Mouse (Mus musculus): ENCODE results near the gene Kif18b.

Kif18b gene

DNA sequence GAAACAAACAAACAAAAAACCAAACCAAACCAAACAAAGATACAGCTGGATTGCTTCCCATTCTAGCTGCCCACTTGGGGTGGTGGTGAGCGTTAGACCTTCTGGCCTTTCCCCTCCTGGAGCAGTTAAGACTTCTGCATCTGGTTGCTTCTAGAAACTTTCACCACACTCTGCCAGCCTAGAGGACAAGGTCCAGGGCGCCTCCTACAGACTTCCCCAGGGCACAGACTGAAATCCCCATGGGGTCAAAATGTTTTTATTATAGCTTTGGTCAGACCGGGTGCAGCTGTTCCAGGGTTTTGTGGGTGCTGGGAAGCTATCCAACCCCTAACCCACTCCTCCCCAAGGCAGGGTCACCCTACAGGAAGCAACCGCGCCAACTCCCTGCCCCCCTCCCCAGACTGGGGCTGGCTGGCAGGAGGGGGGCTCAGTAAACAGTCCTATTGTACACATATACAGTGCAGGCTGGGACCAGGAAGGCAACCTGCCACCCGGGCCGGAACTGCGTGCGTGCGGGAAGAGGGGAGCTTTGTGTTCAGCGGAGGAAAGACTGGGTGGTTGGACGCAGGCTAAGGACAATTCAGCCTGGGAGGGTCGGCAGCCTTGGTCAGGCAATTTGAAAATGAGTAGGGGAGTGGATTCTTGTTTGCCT, 14.2 kb upstream of the Kif18b start:
- DNase-seq (ENCODE audit: inconsistent age in 2 of 2, low spot score in 1 of 2) = no peak

DNA sequence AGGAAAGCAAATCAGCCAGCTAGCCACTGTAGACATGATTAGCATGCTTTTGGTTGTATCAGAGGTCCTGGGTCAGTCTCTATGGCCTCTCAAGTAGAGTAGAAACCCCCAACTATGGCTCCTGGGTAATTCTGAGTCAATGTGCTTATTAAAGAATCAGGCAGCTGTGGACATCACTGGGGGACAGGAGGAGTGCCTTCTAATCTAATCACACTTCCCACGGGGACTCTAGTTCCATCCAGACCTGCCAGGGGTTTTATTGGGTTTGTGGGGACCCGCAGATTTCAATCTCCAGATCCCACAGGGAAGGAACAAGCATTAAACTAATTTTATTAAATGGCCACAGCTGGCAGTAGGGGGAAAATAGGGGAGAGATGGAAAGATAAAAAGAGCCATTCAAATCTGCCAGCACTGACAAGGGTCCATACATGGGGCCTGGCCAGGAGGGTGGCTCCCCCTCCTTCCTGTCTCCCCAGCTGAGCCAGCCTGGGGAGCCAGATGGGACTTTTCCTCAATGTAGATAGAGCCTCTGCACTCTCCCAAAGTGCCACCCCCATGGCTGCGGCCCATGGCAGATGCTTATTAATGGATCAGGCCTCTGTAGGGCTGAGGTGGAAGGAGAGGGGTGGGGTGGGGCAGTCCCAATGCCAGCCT, 12.7 kb upstream of the Kif18b start:
- peak; percentile 26 to 53 for DNase-seq (ENCODE audit: inconsistent age in 2 of 2, low spot score in 1 of 2)

DNA sequence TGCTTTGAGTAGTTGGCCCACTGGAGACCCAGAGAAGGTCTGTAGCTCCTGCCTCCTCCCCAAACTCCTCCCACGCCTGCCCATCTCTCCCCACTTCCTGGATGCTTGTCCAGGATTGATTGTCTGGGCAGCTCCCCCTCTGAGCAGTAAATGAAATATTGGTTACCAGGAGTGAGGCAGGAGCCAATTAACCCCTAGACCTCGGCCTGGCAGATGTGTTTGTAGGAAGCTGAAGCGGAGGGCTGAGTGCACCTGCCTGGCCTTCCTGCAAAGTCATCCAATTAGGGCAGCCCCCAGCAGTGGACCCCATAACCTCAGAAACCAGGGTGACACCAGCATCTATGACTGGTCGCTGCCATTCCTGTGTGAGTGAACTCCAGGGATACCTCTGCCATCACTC, 11.3 kb upstream of the Kif18b start:
- DNase-seq (ENCODE audit: inconsistent age in 2 of 2, low spot score in 1 of 2) = no peak

DNA sequence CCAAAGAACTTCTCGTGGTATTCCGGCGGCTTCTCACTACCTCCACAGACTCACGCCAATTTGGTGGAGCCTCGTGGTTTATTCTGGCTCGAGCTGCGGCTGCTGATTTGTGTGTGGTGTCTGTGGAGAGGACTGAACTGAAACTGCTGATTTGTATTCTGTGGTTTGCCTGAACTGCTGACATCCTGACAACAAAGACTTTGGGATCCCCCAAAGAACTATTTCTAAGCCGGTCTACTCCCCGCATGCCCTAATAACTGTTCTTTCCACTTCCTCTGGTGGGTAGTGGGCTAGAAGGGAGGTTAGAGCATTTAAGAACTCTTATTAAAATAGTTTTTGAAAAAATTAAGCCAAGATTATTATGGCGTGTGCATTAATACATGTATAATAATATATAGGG, 5.7 kb upstream of the Kif18b start:
- DNase-seq (ENCODE audit: inconsistent age in 2 of 2, low spot score in 1 of 2) = no peak

DNA sequence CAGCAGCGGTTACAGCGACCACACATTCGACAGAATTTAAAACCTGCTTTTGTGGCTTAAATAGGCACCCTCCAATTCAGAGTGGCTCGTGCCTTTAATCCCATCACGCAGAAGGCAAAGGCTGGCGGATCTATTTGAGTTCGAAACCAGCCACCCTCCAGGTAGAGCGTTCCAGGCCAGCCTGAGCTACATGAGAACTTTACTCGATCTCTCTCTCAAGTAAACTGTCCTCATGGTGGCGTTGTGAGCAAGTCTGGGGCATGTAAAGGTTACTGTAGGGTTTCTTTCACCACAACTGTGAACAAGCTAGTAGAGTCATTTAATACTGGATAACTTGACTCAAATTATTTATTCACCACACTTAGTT, 410 bp upstream of the Kif18b start:
- DNase-seq (ENCODE audit: inconsistent age in 2 of 2, low spot score in 1 of 2) = no peak

DNA sequence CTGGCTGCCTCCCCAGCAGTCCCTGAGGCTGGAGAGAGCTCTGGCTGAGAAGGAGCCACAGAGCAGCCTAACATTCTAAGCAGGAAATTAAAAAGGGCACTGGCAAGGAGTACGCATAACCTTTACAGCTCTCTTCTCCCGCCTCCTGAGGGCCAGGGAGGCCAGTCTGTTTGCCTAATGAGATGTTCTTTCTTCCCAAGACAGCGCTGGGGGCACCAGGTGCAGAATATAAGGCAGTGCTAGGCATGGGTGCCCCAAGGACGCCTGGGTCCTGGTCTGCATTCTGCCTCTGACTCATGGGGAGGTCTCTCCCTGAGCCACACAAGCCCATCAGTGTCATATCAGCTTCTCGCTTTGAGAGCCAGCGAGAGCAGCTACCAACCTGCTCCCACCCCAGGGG, 3.4 kb downstream of the Kif18b start:
- DNase-seq (ENCODE audit: inconsistent age in 2 of 2, low spot score in 1 of 2) = peak in 1 of 2 experiments; percentile 51

DNA sequence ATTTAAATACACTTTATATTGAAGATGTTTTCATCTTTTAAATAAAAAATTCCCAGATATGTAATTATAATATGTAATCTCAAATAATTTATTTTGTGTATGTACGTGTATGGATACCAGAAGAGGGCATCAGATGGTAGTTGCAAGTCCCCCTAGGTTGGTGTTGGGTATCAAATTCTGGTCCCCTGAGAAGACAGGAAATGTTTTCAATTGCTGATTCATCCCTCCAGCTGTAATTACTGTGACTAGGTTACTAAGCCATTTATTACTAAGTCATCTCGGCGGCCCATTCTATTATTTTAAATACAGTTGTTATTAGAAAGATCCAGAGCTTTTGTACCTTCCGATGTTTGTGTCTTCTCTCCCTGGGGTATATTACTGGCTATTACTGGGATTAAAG, 6.8 kb downstream of the Kif18b start:
- no peak for DNase-seq (ENCODE audit: inconsistent age in 2 of 2, low spot score in 1 of 2)

DNA sequence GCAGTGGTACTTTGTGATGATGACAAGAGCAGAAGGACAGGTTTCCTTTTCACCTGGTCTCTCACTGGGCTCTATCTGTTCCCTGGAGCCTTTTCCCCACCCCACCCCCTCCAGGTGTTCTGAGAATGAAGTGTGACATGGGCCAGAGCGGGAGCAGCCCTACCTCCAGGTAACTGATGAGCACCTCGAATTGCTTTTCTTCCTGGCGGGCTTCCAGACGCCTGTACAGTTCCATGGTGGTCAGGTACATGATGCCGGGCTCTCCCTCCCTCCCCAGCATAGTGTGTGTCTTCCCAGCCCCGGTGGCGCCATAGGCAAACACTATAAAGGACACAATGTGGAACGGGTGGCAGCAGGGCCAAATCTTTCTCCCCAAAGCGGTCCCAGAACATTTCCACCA, 9.5 kb downstream of the Kif18b start:
- DNase-seq (ENCODE audit: inconsistent age in 2 of 2, low spot score in 1 of 2) = no peak

DNA sequence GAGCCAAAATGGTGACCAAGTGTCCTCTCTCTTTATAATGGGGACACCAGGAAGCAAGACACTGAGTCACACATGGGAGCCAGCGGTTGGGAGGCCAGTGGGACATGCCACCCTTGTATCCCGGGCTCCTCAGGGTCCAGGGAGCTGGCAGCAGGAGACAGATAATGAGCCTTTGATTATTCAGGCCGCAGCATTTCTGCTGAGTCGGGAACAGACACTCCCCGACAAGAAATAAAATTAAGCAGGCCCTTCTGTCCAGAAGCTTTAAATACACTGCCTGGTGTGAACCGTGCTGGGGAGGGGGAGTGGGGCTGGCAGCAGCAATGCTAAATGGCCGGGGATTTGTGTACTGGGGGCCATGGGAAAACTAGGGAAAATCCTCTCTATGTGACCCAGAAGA, 13.5 kb downstream of the Kif18b start:
- no peak for DNase-seq (ENCODE audit: inconsistent age in 2 of 2, low spot score in 1 of 2)

DNA sequence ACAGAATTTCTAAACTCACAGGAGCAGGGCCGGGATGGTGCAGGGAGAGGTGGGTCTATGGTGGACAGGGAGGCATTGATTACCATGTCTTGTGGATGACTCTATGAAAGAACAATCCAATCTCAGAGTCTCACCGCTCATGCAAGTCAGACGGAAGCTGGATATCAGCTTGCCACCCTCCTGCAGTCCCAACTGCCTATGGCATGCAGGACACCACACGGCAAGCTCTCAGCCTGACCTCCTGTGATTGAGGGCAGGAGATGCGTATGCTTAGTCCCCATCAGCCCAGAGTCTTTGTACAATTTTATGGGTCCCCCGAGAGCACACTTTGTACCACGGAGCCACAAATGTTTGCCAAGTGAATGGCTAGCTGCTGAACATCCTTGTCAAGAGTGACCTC, 21.3 kb downstream of the Kif18b start:
- DNase-seq (ENCODE audit: inconsistent age in 2 of 2, low spot score in 1 of 2) = no peak

DNA sequence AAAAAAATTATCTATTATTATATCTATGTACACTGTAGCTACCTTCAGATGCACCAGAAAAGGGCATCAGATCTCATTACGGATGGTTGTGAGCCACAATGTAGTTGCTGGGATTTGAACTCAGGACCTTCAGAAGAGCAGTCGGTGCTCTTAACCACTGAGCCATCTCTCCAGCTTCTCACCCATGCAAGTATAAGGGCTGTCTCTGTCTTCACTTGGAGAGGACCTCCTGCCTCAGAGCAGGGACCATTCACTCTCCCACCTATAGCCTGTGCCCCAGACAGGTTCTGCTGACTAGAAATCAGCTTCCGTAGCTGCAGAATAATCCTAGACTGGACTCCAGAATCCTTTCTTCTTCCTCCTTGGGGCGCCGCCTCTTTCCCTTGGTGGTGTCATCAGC, 22.8 kb downstream of the Kif18b start:
- no peak for DNase-seq (ENCODE audit: inconsistent age in 2 of 2, low spot score in 1 of 2)

DNA sequence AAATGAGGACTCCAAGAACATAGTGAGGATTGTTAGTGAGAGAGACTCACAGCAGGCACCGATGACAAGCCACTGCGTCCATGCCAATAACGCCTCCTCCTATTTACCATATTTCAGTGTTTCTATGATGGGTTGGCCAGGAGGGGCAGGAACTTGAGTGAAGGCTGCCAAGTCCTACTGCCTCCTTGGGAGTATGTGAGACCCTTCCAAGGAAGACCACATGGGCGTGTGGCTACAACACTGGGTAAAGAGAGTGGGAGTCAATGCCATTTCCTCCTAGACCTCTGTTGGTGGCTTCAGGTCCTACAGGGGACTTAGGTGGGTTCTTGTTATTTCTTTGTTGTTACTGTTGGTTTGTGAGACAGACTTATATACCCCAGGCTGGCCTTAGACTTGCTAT, 23.7 kb downstream of the Kif18b start:
- DNase-seq (ENCODE audit: inconsistent age in 2 of 2, low spot score in 1 of 2) = no peak

DNA sequence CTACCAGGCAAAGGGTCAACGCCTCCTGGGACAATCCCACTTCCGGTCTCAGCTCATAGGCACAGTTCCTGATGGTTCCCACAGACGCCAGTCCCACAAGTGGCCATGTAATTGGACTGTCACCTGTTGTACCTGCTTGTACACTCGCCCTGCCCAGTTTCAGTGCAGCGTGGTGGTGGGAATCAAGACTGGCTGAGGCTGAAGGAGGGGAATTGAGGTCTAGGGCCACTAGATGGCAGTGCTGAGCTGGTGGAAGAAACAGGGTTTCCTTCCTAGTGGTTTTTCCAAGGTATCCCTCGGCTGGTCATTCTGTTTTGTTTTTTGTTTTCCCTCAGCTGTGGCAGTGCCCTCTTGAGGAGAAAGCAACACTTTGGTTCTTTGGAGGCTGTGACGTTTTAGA, 24.2 kb downstream of the Kif18b start, which contains the start of gene Gfap:
Gene Gfap (minus strand): TSS at position 150 of the 400 bp plus-strand sequence.
- peak; percentile 77 to 92 for DNase-seq (ENCODE audit: inconsistent age in 2 of 2, low spot score in 1 of 2)

DNA sequence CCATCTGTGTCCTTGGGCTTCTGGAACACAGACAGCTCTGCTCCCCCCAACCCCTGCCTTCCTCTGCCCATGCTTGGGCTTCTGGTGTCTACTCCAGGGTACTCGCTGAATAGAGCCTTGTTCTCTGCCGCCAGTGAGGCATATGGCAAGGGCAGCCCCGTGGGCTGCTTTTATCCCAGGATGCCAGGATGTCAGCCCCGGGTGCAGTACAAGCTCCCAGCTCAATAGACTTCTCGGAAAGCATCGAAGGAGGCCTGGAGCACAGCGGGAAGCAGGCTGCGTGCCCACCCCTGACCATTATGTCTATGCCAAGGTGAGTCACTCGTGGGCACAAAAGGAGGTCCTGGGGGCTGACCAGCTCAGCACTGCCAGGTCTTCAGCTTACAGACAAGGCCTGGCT, 26.5 kb downstream of the Kif18b start:
- DNase-seq (ENCODE audit: inconsistent age in 2 of 2, low spot score in 1 of 2) = no peak

DNA sequence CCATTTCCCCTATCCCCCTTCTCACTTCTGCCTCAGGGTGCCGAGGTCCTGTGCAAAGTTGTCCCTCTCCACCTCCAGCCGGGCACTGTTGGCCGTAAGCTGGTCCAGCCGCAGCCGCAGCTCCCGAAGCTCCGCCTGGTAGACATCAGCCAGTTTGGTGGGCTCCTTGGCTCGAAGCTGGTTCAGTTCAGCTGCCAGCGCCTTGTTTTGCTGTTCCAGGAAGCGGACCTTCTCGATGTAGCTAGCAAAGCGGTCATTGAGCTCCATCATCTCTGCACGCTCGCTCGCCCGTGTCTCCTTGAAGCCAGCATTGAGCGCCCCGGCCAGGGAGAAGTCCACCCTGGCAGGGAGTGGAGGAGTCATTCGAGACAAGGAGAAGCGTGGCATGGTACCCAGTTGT, 28.3 kb downstream of the Kif18b start:
- DNase-seq (ENCODE audit: inconsistent age in 2 of 2, low spot score in 1 of 2) = no peak

DNA sequence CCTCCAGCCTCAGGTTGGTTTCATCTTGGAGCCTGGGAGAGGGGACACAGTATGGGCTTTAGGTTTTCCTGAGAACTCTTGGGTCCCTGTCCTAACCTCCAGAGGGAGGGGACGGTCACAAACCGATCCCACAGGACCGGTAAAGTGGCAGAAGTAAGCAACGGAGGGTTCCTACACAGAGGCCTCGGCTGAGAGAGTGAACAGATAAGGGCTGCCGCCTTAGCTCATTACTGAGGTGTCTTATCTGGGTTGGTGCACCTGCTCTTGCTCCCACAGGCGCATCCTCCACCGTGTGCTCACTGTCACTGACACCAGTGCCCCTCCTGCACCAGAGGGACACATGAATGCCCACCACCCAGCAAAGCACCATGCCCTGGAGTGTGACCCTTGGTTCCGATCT, 29.1 kb downstream of the Kif18b start:
- no peak for DNase-seq (ENCODE audit: inconsistent age in 2 of 2, low spot score in 1 of 2)

DNA sequence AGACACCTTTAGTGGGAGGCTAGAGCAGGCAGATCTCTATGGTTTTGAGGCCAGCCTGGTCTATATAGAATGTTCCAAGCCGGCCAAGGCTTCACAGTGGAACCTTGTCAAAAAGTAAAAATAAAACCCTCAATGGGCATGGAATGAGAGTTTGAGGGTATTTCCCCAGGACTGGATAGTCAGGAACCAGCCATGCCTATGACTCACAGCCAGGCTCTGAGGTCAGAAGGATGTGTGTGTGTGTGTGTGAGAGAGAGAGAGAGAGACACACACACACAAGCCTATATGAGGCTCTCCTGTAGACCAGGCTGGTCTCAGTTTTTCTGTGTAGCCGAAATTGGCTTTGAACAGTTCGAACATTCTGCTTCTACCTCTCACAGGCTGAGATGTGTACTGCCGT, 30.2 kb downstream of the Kif18b start:
- DNase-seq (ENCODE audit: inconsistent age in 2 of 2, low spot score in 1 of 2) = peak in 1 of 2 experiments; percentile 38

DNA sequence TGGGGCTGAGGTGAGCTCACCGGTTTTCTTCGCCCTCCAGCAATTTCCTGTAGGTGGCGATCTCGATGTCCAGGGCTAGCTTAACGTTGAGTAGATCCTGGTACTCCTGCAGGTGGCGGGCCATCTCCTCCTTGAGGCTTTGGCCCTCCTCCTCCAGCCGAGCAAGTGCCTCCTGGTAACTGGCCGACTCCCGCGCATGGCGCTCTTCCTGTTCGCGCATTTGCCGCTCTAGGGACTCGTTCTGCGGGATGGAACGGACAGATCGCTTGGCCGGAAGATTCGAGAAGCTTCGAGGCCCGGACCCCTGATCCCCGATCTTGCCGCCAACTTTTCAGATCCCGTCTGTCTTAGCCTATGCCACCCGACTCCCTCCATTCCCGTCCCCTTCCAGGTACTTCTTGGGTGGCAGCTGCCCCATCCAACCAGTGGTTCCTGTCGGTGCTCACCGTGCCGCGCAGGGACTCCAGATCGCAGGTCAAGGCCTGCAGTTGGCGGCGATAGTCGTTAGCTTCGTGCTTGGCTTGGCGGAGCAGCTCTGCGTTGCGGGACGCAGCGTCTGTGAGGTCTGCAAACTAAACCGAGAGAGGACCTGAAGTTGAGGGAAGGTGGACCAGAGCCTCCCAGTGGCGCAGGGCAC, 31.8 kb downstream of the Kif18b start:
- peak; percentile 79 to 88 for DNase-seq (ENCODE audit: inconsistent age in 2 of 2, low spot score in 1 of 2)

DNA sequence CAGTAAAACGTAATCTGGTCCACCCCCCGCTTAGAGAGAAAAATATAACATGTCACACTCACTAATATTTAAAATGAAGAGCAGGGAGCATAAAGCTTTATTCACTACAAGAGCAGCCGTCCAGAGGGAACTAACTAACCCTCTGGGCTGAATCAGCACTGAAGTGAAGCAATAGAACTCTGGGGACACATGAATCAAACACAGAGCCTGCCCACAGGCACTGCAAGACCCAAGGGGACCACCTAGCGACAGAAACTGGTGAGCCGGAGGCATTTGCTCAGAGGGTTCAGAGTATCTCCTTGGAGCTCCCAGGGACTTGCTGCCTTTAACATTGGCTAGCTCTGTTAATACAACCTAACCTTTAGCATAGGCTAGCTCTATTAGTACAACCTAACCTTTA, 34.8 kb downstream of the Kif18b start:
- no peak for DNase-seq (ENCODE audit: inconsistent age in 2 of 2, low spot score in 1 of 2)

DNA sequence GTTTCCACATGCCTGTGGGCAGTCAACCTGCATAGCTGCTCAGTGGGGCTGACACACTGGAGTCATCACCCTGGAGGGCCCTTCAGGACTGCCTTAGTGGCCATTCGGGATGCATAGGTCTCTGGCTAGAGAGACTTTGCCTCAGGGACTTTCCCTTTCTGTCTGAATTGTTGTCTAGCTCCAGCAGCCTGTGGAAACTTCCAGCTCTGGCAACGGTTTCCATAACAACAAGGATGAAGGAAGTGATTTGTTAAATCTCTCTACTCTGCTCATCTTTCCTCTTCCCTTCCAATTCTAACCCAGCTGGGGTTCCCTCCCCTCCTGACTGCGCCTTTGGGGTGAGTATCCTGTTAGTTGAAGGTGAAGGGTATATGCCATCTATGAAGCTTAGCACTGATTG, 36.8 kb downstream of the Kif18b start:
- DNase-seq (ENCODE audit: inconsistent age in 2 of 2, low spot score in 1 of 2) = no peak

DNA sequence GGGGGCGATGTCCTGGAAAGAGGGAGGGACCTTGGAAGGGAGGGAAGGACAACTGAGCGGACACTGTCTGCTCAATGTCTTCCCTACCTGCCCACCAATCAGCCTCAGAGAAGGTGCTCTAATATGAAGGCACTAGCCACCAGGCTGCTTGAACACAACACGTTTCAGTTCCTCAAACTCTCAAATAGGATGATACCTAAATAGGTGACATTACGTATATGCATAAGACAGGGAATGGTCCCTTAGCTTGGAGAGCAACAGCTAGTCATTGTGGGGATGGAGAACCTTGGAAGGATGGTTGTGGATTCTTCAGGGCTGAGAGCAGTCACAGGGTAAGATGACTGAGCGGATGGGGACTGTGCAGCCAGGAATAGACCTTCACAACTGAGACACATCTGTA, 37.5 kb downstream of the Kif18b start:
- no peak for DNase-seq (ENCODE audit: inconsistent age in 2 of 2, low spot score in 1 of 2)

DNA sequence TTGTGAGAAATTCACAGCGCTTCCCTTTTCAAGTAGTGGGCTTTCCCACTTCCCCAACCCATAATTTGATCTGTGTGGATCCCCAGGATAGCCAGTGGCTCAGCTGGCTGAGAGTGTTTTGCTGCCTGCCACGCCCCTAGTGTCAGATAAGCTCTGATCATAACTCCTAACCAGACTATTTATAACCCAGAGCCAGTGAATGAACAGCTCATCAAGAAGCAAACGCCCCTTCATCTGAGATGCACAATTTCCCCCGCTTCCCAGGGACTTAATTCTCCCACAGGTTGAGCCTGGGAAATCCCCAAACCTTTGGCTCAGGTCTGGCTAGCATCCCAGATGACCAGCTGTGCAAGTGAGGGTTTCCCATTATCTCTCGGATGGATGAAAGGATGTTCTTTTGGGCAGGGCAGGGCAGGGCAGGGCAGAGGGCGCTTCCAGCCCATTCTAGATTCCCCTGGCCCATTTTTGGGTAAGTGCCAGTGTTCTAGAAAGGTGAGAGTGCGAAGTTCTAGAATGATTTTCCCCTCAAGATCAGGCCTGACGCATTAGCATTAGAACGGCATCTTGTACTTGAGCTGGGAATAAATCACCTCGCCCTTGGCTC, 40.2 kb downstream of the Kif18b start, which contains the start of gene Fam187a:
Gene Fam187a (plus strand): TSS at position 554 of the 604 bp plus-strand sequence.
- no peak for DNase-seq (ENCODE audit: inconsistent age in 2 of 2, low spot score in 1 of 2)
